Mouse (Mus musculus) megakaryocyte-erythroid progenitor cell, adult 5 weeks (primary cell): ENCODE data around the gene Klra7. TPM values are rescaled to one million over a fixed set of nuclear protein-coding genes. Genes with fewer than 3 reads are reported as not detected.

ENCODE experiments used
- polyA plus RNA-seq: library from polyadenylated mRNA; stranded (reverse); fragments of >175 nt; gene quantifications from 2 replicates; pipeline ENCODE4 v1.2.3, GENCODE M21; 2012

Klra7 gene
- polyA plus RNA-seq = 0.17 TPM in 1 of 2 replicates, not detected in the other

DNA sequence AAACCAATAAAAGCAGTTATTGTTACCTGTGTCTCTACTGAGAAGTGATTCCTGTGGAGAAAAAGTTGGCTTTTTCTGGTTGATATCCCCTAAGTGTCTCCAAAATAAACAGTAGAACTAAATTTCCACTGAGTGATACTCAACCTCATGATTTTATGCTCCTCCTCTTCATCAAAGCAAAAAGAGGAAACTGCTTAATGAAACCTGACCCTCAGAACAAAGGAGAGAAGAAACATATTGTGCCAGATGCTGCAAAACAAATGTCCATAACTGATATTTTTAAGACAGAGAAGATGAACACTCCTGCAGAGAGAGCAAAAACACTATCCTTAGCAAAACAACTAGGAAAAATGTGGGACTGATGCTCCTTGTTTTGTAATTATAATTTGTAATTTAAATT, at the start of gene Klra7:
Gene Klra7, minus strand, starts transcription at position 101 of the 400 bp plus-strand sequence.

DNA sequence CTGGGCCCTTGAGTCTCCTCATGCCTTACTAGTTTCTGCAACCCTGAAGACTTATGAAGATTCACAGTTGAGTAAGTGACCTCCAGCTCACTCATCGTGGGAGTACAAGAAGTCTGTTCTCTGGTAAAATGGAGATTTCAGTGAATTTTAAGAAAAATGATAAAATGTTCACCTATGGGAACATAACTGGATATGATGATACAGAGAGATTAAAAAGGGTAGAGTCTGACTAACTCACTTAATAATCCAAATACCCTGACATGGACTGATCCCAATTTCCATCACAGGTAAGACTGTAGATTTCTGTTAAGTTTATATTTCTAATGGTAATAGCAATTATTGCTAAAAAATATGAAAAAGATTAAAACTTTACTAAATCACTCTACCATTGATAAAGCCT, 48.7 kb upstream of the Klra7 start, which contains the start of gene Klra10:
Gene Klra10, minus strand, starts transcription at position 101 of the 400 bp plus-strand sequence.

DNA sequence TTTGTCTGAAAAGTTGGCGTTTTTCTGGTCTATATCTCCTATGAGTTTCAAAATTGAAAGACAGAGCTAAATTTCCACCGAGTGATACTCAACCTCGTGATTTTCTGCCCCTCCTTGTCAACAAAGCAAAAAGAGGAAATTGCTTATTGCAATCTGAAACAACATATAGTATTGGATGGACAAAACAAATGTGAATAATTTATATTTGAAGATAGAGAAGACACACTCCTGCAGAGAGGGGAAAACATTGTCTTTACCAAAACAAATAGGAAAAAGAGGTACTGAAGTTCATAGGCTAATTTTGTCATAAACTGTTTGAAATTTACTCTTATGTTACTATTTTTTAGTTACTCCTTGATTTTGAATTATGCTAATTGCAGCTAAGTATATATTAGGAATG, 40.1 kb downstream of the Klra7 start, which contains the start of gene Klra9:
Gene Klra9, minus strand, starts transcription at position 101 of the 400 bp plus-strand sequence.

Other genes with a start within 250 kb of the Klra7 start
- not detected in 2 replicates for gene Klra6, start 206.4 kb downstream of the Klra7 start, polyA plus RNA-seq
- 0.06 TPM in 1 of 2 replicates, not detected in the other for gene Klra4, start 166.1 kb downstream of the Klra7 start, polyA plus RNA-seq
- gene Klra8, start 103.4 kb downstream of the Klra7 start, polyA plus RNA-seq = 0.07 TPM in 1 of 2 replicates, not detected in the other
- gene Klra9, start 40.2 kb downstream of the Klra7 start, polyA plus RNA-seq = 0.10 TPM in 1 of 2 replicates, not detected in the other
- not detected in 2 replicates for gene Klra10, start 48.6 kb upstream of the Klra7 start, polyA plus RNA-seq
- gene Klra3, start 104.3 kb upstream of the Klra7 start, polyA plus RNA-seq = not detected in 2 replicates
- gene Klra1, start 153.6 kb upstream of the Klra7 start, polyA plus RNA-seq = not detected in 2 replicates